Mouse (Mus musculus) kidney, embryonic 15.5 days (tissue): ENCODE measurements around the gene Epb41l4b. TPM values are rescaled to one million over a fixed set of nuclear protein-coding genes. Genes with fewer than 3 reads are reported as not detected.

ENCODE experiments used
- ATAC-seq: fragments of 200-750 bp; cut with Nextera tagmentation; replicated peaks from 2 replicates; pipeline ENCODE4 v1.8.0; 2017; ENCODE audit warnings: moderate TSS enrichment; ENCODE audit not compliant: low FRiP score
- H3K27ac ChIP-seq: fragments of 300-500 bp; sonication (generic); 2 replicates; pipeline ENCODE4 v1.5.1; 2015; ENCODE audit warnings: mild to moderate bottlenecking, inconsistent platforms
- H3K27me3 ChIP-seq: fragments of 300-500 bp; sonication (generic); 2 replicates; pipeline ENCODE4 v1.6.1; 2015; ENCODE audit warnings: inconsistent platforms
- H3K36me3 ChIP-seq: fragments of 300-500 bp; sonication (generic); 2 replicates; pipeline ENCODE4 v1.6.1; 2015; ENCODE audit warnings: inconsistent platforms
- H3K4me1 ChIP-seq: fragments of 300-500 bp; sonication (generic); 2 replicates; pipeline ENCODE4 v1.6.1; 2015; ENCODE audit warnings: inconsistent platforms
- H3K4me2 ChIP-seq: fragments of 300-500 bp; sonication (generic); 2 replicates; pipeline ENCODE4 v1.6.1; 2015; ENCODE audit warnings: moderate library complexity, mild to moderate bottlenecking, inconsistent platforms
- H3K4me3 ChIP-seq: fragments of 300-500 bp; sonication (generic); replicated peaks from 2 replicates; pipeline ENCODE4 v1.5.1; 2015; ENCODE audit warnings: mild to moderate bottlenecking, inconsistent platforms
- H3K9ac ChIP-seq: fragments of 300-500 bp; sonication (generic); 2 replicates; pipeline ENCODE4 v1.6.1; 2015; ENCODE audit warnings: mild to moderate bottlenecking, inconsistent platforms
- H3K9me3 ChIP-seq: fragments of 300-500 bp; sonication (generic); replicated peaks from 2 replicates; pipeline ENCODE4 v1.6.1; 2016; ENCODE audit warnings: inconsistent platforms
- WGBS: fragments of 180-500 bp; shearing (Covaris S2); methylation state at CpG from one replicate; pipeline ENCODE4 v1.1.7; 2015; ENCODE audit warnings: mixed read lengths; 5-methylcytosine and 5-hydroxymethylcytosine counted together
- polyA plus RNA-seq: library from polyadenylated mRNA; unstranded; fragments of >200 nt; fragmentation: Nextera tagmentation; extraction: Ambion mirVana; gene quantifications from 2 replicates; pipeline ENCODE4 v1.2.1, GENCODE M21; 2015

Epb41l4b gene
- polyA plus RNA-seq, 1 experiment from 2014 or later, result 2.9 TPM

GRCm38 (mm10) chr4:57168277-57168676, 25.0 kb upstream of the Epb41l4b start:
- no peak overlapping the region for H3K9ac ChIP-seq
- no peak overlapping the region for H3K27ac ChIP-seq
- 83% methylated on average over 1 of the region's 1 CpGs for WGBS
- 0 out of 2 replicates have a peak, but pooled peaks cover 6% of the 10 kb centered on the region for H3K4me1 ChIP-seq
- H3K27me3 ChIP-seq, result no peaks in the 10 kb centered on the region
- no peak overlapping the region for H3K4me3 ChIP-seq
- no peaks in the 10 kb centered on the region for H3K36me3 ChIP-seq
- no peak overlapping the region for H3K4me2 ChIP-seq
- no peak for ATAC-seq
- no peaks in the 10 kb centered on the region for H3K9me3 ChIP-seq

GRCm38 (mm10) chr4:57166922-57167870, 24.0 kb upstream of the Epb41l4b start:
- Histone ChIP-seq H3K4me2 (no peak overlapping the region), H3K4me3 (no peak overlapping the region), H3K9me3 (no peaks in the 10 kb centered on the region), H3K9ac (no peak overlapping the region), H3K36me3 (no peaks in the 10 kb centered on the region), H3K4me1 (0 out of 2 replicates have a peak, but pooled peaks cover 6% of the 10 kb centered on the region), H3K27ac (peak overlapping the region; percentile 41; the same call in 1 of the 2 replicates), H3K27me3 (no peaks in the 10 kb centered on the region)
- no peak for ATAC-seq
- 51% methylated on average over 12 of the region's 12 CpGs for WGBS

- no peak for ATAC-seq
- H3K36me3 ChIP-seq, result no peaks in the 10 kb centered on the region
- 0 out of 2 replicates have a peak, but pooled peaks cover 2% of the 10 kb centered on the region for H3K4me1 ChIP-seq
- H3K4me2 ChIP-seq, result no peak overlapping the region
- no peaks in the 10 kb centered on the region for H3K27me3 ChIP-seq
- WGBS, result 65% methylated on average over 3 of the region's 3 CpGs
- no peak overlapping the region for H3K4me3 ChIP-seq
- no peak overlapping the region for H3K27ac ChIP-seq
- no peaks in the 10 kb centered on the region for H3K9me3 ChIP-seq
- no peak overlapping the region for H3K9ac ChIP-seq
These were observed 22.4 kb upstream of the Epb41l4b start for GRCm38 (mm10) chr4:57165654-57166053.

- H3K9me3 ChIP-seq, result no peaks in the 10 kb centered on the region
- no peak overlapping the region for H3K9ac ChIP-seq
- H3K4me3 ChIP-seq, result no peak overlapping the region
- H3K27me3 ChIP-seq, result no peaks in the 10 kb centered on the region
- H3K27ac ChIP-seq, result no peak overlapping the region
- 88% methylated on average over 9 of the region's 9 CpGs for WGBS
- no peak for ATAC-seq
- H3K4me1 ChIP-seq, result 0 out of 2 replicates have a peak, but pooled peaks cover 6% of the 10 kb centered on the region
- H3K36me3 ChIP-seq, result no peaks in the 10 kb centered on the region
- no peak overlapping the region for H3K4me2 ChIP-seq
These were observed 21.5 kb upstream of the Epb41l4b start for GRCm38 (mm10) chr4:57164578-57165210.

- Histone ChIP-seq H3K9me3 (no peaks in the 10 kb centered on the region), H3K27me3 (no peaks in the 10 kb centered on the region)
- ATAC-seq, result no peak
These were observed 19.8 kb upstream of the Epb41l4b start for GRCm38 (mm10) chr4:57162789-57163722.

GRCm38 (mm10) chr4:57160571-57160970, 17.3 kb upstream of the Epb41l4b start:
- no peak for ATAC-seq
- H3K4me1 ChIP-seq, result peaks cover 7% of the 10 kb centered on the region; the same call in 1 of the 2 replicates
- H3K9me3 ChIP-seq, result no peaks in the 10 kb centered on the region
- H3K4me3 ChIP-seq, result no peak overlapping the region
- H3K27me3 ChIP-seq, result no peaks in the 10 kb centered on the region
- H3K4me2 ChIP-seq, result no peak overlapping the region
- 51% methylated on average over 7 of the region's 7 CpGs for WGBS
- no peak overlapping the region for H3K9ac ChIP-seq
- no peak overlapping the region for H3K27ac ChIP-seq
- H3K36me3 ChIP-seq, result no peaks in the 10 kb centered on the region

More at GRCm38 (mm10) chr4:57162789-57163722, 19.8 kb upstream of the Epb41l4b start:
- 47% methylated on average over 10 of the region's 10 CpGs for WGBS
- Histone ChIP-seq H3K4me3 (no peak overlapping the region), H3K27ac (no peak overlapping the region), H3K4me1 (0 out of 2 replicates have a peak, but pooled peaks cover 6% of the 10 kb centered on the region), H3K9ac (no peak overlapping the region), H3K36me3 (no peaks in the 10 kb centered on the region), H3K4me2 (no peak overlapping the region)

GRCm38 (mm10) chr4:57156549-57157169, 13.4 kb upstream of the Epb41l4b start:
- Histone ChIP-seq H3K9ac (no peak overlapping the region), H3K9me3 (no peaks in the 10 kb centered on the region), H3K27ac (peak overlapping the region; percentile 60), H3K36me3 (no peaks in the 10 kb centered on the region), H3K27me3 (no peaks in the 10 kb centered on the region), H3K4me1 (peaks cover 25% of the 10 kb centered on the region), H3K4me3 (no peak overlapping the region), H3K4me2 (no peak overlapping the region)
- no peak for ATAC-seq
- WGBS, result 80% methylated on average over 8 of the region's 8 CpGs

- 23% methylated on average over 8 of the region's 8 CpGs for WGBS
- peaks cover 20% of the 10 kb centered on the region for H3K4me1 ChIP-seq
- peak overlapping the region; percentile 81 for H3K27ac ChIP-seq
- peak overlapping the region; percentile 14 for H3K4me3 ChIP-seq
- H3K4me2 ChIP-seq, result peak overlapping the region; percentile 47
- no peaks in the 10 kb centered on the region for H3K36me3 ChIP-seq
- peak; percentile 82 for ATAC-seq
- H3K9ac ChIP-seq, result peak overlapping the region; percentile 29; the same call in 1 of the 2 replicates
- H3K9me3 ChIP-seq, result no peaks in the 10 kb centered on the region
- no peaks in the 10 kb centered on the region for H3K27me3 ChIP-seq
These were observed 10.6 kb upstream of the Epb41l4b start for GRCm38 (mm10) chr4:57153838-57154237.

- Histone ChIP-seq H3K4me3 (peak overlapping the region; percentile 14), H3K9me3 (no peaks in the 10 kb centered on the region), H3K4me1 (peaks cover 20% of the 10 kb centered on the region), H3K4me2 (peak overlapping the region; percentile 47), H3K9ac (peak overlapping the region; percentile 29; the same call in 1 of the 2 replicates), H3K27ac (peak overlapping the region; percentile 81), H3K36me3 (no peaks in the 10 kb centered on the region), H3K27me3 (no peaks in the 10 kb centered on the region)
- peak; percentile 65 for ATAC-seq
- WGBS, result 10% methylated on average over 9 of the region's 9 CpGs
These were observed 10.0 kb upstream of the Epb41l4b start for GRCm38 (mm10) chr4:57153068-57153835.

GRCm38 (mm10) chr4:57148182-57148581, 4.9 kb upstream of the Epb41l4b start:
- Histone ChIP-seq H3K27me3 (peaks cover 22% of the 10 kb centered on the region), H3K9ac (no peak overlapping the region), H3K4me2 (no peak overlapping the region), H3K36me3 (no peaks in the 10 kb centered on the region), H3K27ac (no peak overlapping the region), H3K9me3 (no peaks in the 10 kb centered on the region), H3K4me1 (peaks cover 12% of the 10 kb centered on the region), H3K4me3 (no peak overlapping the region)
- no peak for ATAC-seq
- 70% methylated on average over 3 of the region's 3 CpGs for WGBS
